Mouse (Mus musculus): ENCODE data around the gene Ccdc74a. TPM values are rescaled to one million over a fixed set of nuclear protein-coding genes. Genes with fewer than 3 reads are reported as not detected.

Ccdc74a gene
- not detected for polyA plus RNA-seq (2015; fragmentation: Illumina TruSeq; extraction: RNeasy Lipid Tissue Mini Kit (QIAGEN cat#74804); ENCODE audit: insufficient read depth, low read depth, low replicate concordance)

GRCm38 (mm10) chr16:17646310-17647114 lies at the start of gene Ccdc74a:
TSS of gene Ccdc74a (plus strand) at chr16:17646470.

GRCm38 (mm10) chr16:17619198-17620105 lies 26.8 kb upstream of the Ccdc74a start, which contains the start of gene Smpd4:
TSS of gene Smpd4 (plus strand) at chr16:17619354.

Other genes starting within 250 kb of the Ccdc74a start
- 4.2 TPM for gene Snap29, start 240.5 kb upstream of the Ccdc74a start, polyA plus RNA-seq (2015; fragmentation: Illumina TruSeq; extraction: RNeasy Lipid Tissue Mini Kit (QIAGEN cat#74804); ENCODE audit: insufficient read depth, low read depth, low replicate concordance)
- 22.8 TPM for gene Pi4ka, start 240.2 kb upstream of the Ccdc74a start, polyA plus RNA-seq (2015; fragmentation: Illumina TruSeq; extraction: RNeasy Lipid Tissue Mini Kit (QIAGEN cat#74804); ENCODE audit: insufficient read depth, low read depth, low replicate concordance)
- gene Crkl, start 194.5 kb upstream of the Ccdc74a start, polyA plus RNA-seq (2015; fragmentation: Illumina TruSeq; extraction: RNeasy Lipid Tissue Mini Kit (QIAGEN cat#74804); ENCODE audit: insufficient read depth, low read depth, low replicate concordance), result 4.9 TPM
- 5.8 TPM for gene Aifm3, start 156.9 kb upstream of the Ccdc74a start, polyA plus RNA-seq (2015; fragmentation: Illumina TruSeq; extraction: RNeasy Lipid Tissue Mini Kit (QIAGEN cat#74804); ENCODE audit: insufficient read depth, low read depth, low replicate concordance)
- 80.6 TPM for gene Lztr1, start 137.8 kb upstream of the Ccdc74a start, polyA plus RNA-seq (2015; fragmentation: Illumina TruSeq; extraction: RNeasy Lipid Tissue Mini Kit (QIAGEN cat#74804); ENCODE audit: insufficient read depth, low read depth, low replicate concordance)
- 11.2 TPM for gene Thap7, start 115.3 kb upstream of the Ccdc74a start, polyA plus RNA-seq (2015; fragmentation: Illumina TruSeq; extraction: RNeasy Lipid Tissue Mini Kit (QIAGEN cat#74804); ENCODE audit: insufficient read depth, low read depth, low replicate concordance)
- not detected for gene Lrrc74b, start 85.2 kb upstream of the Ccdc74a start, polyA plus RNA-seq (2015; fragmentation: Illumina TruSeq; extraction: RNeasy Lipid Tissue Mini Kit (QIAGEN cat#74804); ENCODE audit: insufficient read depth, low read depth, low replicate concordance)
- 1.2 TPM for gene P2rx6, start 84.6 kb upstream of the Ccdc74a start, polyA plus RNA-seq (2015; fragmentation: Illumina TruSeq; extraction: RNeasy Lipid Tissue Mini Kit (QIAGEN cat#74804); ENCODE audit: insufficient read depth, low read depth, low replicate concordance)
- gene Slc7a4, start 63.3 kb upstream of the Ccdc74a start, polyA plus RNA-seq (2015; fragmentation: Illumina TruSeq; extraction: RNeasy Lipid Tissue Mini Kit (QIAGEN cat#74804); ENCODE audit: insufficient read depth, low read depth, low replicate concordance), result 13.4 TPM
- 5.9 TPM for gene Smpd4, start 27.1 kb upstream of the Ccdc74a start, polyA plus RNA-seq (2015; fragmentation: Illumina TruSeq; extraction: RNeasy Lipid Tissue Mini Kit (QIAGEN cat#74804); ENCODE audit: insufficient read depth, low read depth, low replicate concordance)
- gene Med15, start 86.4 kb downstream of the Ccdc74a start, polyA plus RNA-seq (2015; fragmentation: Illumina TruSeq; extraction: RNeasy Lipid Tissue Mini Kit (QIAGEN cat#74804); ENCODE audit: insufficient read depth, low read depth, low replicate concordance), result 16.9 TPM
- 11.5 TPM for gene Klhl22, start 113.1 kb downstream of the Ccdc74a start, polyA plus RNA-seq (2015; fragmentation: Illumina TruSeq; extraction: RNeasy Lipid Tissue Mini Kit (QIAGEN cat#74804); ENCODE audit: insufficient read depth, low read depth, low replicate concordance)
- gene Scarf2, start 150.8 kb downstream of the Ccdc74a start, polyA plus RNA-seq (2015; fragmentation: Illumina TruSeq; extraction: RNeasy Lipid Tissue Mini Kit (QIAGEN cat#74804); ENCODE audit: insufficient read depth, low read depth, low replicate concordance), result 5.3 TPM
- gene B830017H08Rik, start 186.7 kb downstream of the Ccdc74a start, polyA plus RNA-seq (2015; fragmentation: Illumina TruSeq; extraction: RNeasy Lipid Tissue Mini Kit (QIAGEN cat#74804); ENCODE audit: insufficient read depth, low read depth, low replicate concordance), result 4.5 TPM
- gene Car15, start 191.9 kb downstream of the Ccdc74a start, polyA plus RNA-seq (2015; fragmentation: Illumina TruSeq; extraction: RNeasy Lipid Tissue Mini Kit (QIAGEN cat#74804); ENCODE audit: insufficient read depth, low read depth, low replicate concordance), result 17.0 TPM
- 0.96 TPM for gene Gm20518, start 245.2 kb downstream of the Ccdc74a start, polyA plus RNA-seq (2015; fragmentation: Illumina TruSeq; extraction: RNeasy Lipid Tissue Mini Kit (QIAGEN cat#74804); ENCODE audit: insufficient read depth, low read depth, low replicate concordance)
- gene Tssk1, start 247.8 kb downstream of the Ccdc74a start, polyA plus RNA-seq (2015; fragmentation: Illumina TruSeq; extraction: RNeasy Lipid Tissue Mini Kit (QIAGEN cat#74804); ENCODE audit: insufficient read depth, low read depth, low replicate concordance), result not detected